Mouse (Mus musculus): ENCODE measurements at regions not wholly inside any gene's neighbourhood (a gene's known extent, or its start where the extent isn't known, plus 50 kb on each side); places are given as distances from the start of the nearest gene placed in this dataset.

GRCm38 (mm10) chr5:118452052-118452451 lies 108.4 kb upstream of the Med13l start:
- Histone ChIP-seq H3K9me3 (replicated peaks; ENCODE audit: insufficient read depth, low read length) (no peaks in the 10 kb centered on the region), H3K4me3 (ENCODE audit: control insufficient read depth in 1 of 2, insufficient read depth in 1 of 2, low read depth in 2 of 2, low read length in 2 of 2) (no peak overlapping the region), H3K27ac (ENCODE audit: control insufficient read depth, low read depth, low read length) (no peak overlapping the region), H3K9ac (ENCODE audit: control insufficient read depth, low read depth, low read length, poor library complexity, severe bottlenecking) (no peak overlapping the region), H3K79me2 (ENCODE audit: control insufficient read depth, insufficient read depth, low read length, poor library complexity) (no peaks in the 10 kb centered on the region), H3K27me3 (ENCODE audit: control insufficient read depth in 1 of 2, insufficient read depth in 2 of 2, low read length in 2 of 2) (no peaks in the 10 kb centered on the region), H3K36me3 (ENCODE audit: control insufficient read depth in 1 of 2, insufficient read depth in 2 of 2, low read length in 2 of 2) (peaks cover 0 to 3% of the 10 kb centered on the region in 2 experiments; a peak in 2 of 4 replicates), H3K4me1 (ENCODE audit: control insufficient read depth in 1 of 2, insufficient read depth in 2 of 2, low read length in 2 of 2) (peaks cover 0 to 11% of the 10 kb centered on the region in 2 experiments; a peak in 2 of 4 replicates)
- no peak for DNase-seq (ENCODE audit: low read depth, low spot score)
- TF ChIP-seq MYB (IDR thresholded peaks at IDR 0.05; ENCODE audit: low read depth, low read length) = no peak
- TF ChIP-seq MEF2A (IDR thresholded peaks at IDR 0.05; ENCODE audit: extremely low read depth, insufficient replicate concordance, low read depth, low read length, poor library complexity, severe bottlenecking) = no peak
- TF ChIP-seq ZKSCAN1 (IDR thresholded peaks at IDR 0.05; ENCODE audit: low read depth, low read length) = no peak
- no peak for TF ChIP-seq ELF1 (IDR thresholded peaks at IDR 0.05; ENCODE audit: low read depth, low read length)
- TF ChIP-seq MAX (IDR thresholded peaks at IDR 0.05; ENCODE audit: low read length) = no peak
- no peak for TF ChIP-seq USF1 (IDR thresholded peaks at IDR 0.05; ENCODE audit: low read depth, low read length)
- TF ChIP-seq USF2 (IDR thresholded peaks at IDR 0.05; ENCODE audit: borderline replicate concordance in 1 of 2, insufficient read depth in 1 of 2, low read depth in 1 of 2, low read length in 2 of 2) = no peak
- TF ChIP-seq JUND (IDR thresholded peaks at IDR 0.05; ENCODE audit: low read depth, low read length) = no peak
- no peak for TF ChIP-seq RAD21 (IDR thresholded peaks at IDR 0.05; ENCODE audit: low read depth, low read length)
- TF ChIP-seq CHD1 (IDR thresholded peaks at IDR 0.05; ENCODE audit: low read depth, low read length) = no peak
- no peak for TF ChIP-seq HCFC1 (IDR thresholded peaks at IDR 0.05; ENCODE audit: low read depth, low read length)
- no peak for TF ChIP-seq E2F4 (IDR thresholded peaks at IDR 0.05; ENCODE audit: borderline replicate concordance, low read depth, low read length)
- TF ChIP-seq UBTF (IDR thresholded peaks at IDR 0.05; ENCODE audit: borderline replicate concordance, insufficient read depth, low read depth, low read length) = no peak
- no peak for TF ChIP-seq CTCF (IDR thresholded peaks at IDR 0.05 in 2 of 3, conservative IDR thresholded peaks at IDR 0.05 in 1 of 3; ENCODE audit: control insufficient read depth in 1 of 3, insufficient read depth in 1 of 3, low read depth in 2 of 3, low read length in 3 of 3, poor library complexity in 1 of 3, severe bottlenecking in 1 of 3)
- TF ChIP-seq BHLHE40 (IDR thresholded peaks at IDR 0.05; ENCODE audit: borderline replicate concordance, low read depth, low read length) = no peak
- no peak for TF ChIP-seq SIN3A (IDR thresholded peaks at IDR 0.05; ENCODE audit: low read length)
- no peak for TF ChIP-seq MXI1 (IDR thresholded peaks at IDR 0.05; ENCODE audit: low read depth, low read length)
- TF ChIP-seq TBP (IDR thresholded peaks at IDR 0.05; ENCODE audit: low read depth, low read length) = no peak
- TF ChIP-seq SMC3 (IDR thresholded peaks at IDR 0.05; ENCODE audit: low read depth, low read length) = no peak

GRCm38 (mm10) chr5:118454096-118454495 lies 106.4 kb upstream of the Med13l start:
- H3K4me3 ChIP-seq (ENCODE audit: control insufficient read depth in 1 of 2, insufficient read depth in 1 of 2, low read depth in 2 of 2, low read length in 2 of 2) = no peak overlapping the region
- H3K36me3 ChIP-seq (ENCODE audit: control insufficient read depth in 1 of 2, insufficient read depth in 2 of 2, low read length in 2 of 2) = peaks cover 0 to 3% of the 10 kb centered on the region in 2 experiments; a peak in 2 of 4 replicates
- H3K9me3 ChIP-seq (replicated peaks; ENCODE audit: insufficient read depth, low read length) = no peaks in the 10 kb centered on the region
- no peak overlapping the region for H3K9ac ChIP-seq (ENCODE audit: control insufficient read depth, low read depth, low read length, poor library complexity, severe bottlenecking)
- H3K27ac ChIP-seq (ENCODE audit: control insufficient read depth, low read depth, low read length) = no peak overlapping the region
- no peaks in the 10 kb centered on the region for H3K79me2 ChIP-seq (ENCODE audit: control insufficient read depth, insufficient read depth, low read length, poor library complexity)
- DNase-seq (ENCODE audit: low read depth, low spot score) = no peak
- H3K4me1 ChIP-seq (ENCODE audit: control insufficient read depth in 1 of 2, insufficient read depth in 2 of 2, low read length in 2 of 2) = peaks cover 0 to 8% of the 10 kb centered on the region in 2 experiments; a peak in 2 of 4 replicates
- H3K27me3 ChIP-seq (ENCODE audit: control insufficient read depth in 1 of 2, insufficient read depth in 2 of 2, low read length in 2 of 2) = no peaks in the 10 kb centered on the region
- no peak for TF ChIP-seq E2F4 (IDR thresholded peaks at IDR 0.05; ENCODE audit: borderline replicate concordance, low read depth, low read length)
